Mouse (Mus musculus) spleen, postnatal 4 days (tissue): Measurements from ENCODE around the gene Dclk1.

Experiments used
- DNase-seq, 2 experiments: peaks; one replicate each; pipeline ENCODE4 v3.0.0; 2022; ENCODE audit warnings: low spot score in 2 of 2

Gene Dclk1

GRCm38 (mm10) chr3:55539811-55540293 is 297.7 kb downstream of the Dclk1 start:
- DNase-seq = no peak

- no peak for DNase-seq
Observed at GRCm38 (mm10) chr3:55540406-55541140, 298.4 kb downstream of the Dclk1 start.

GRCm38 (mm10) chr3:55541799-55542198 is 299.6 kb downstream of the Dclk1 start:
- no peak for DNase-seq

GRCm38 (mm10) chr3:55542310-55542709 is 300.1 kb downstream of the Dclk1 start:
- no peak for DNase-seq

- no peak for DNase-seq
Observed at GRCm38 (mm10) chr3:55542947-55543346, 300.8 kb downstream of the Dclk1 start.

- no peak for DNase-seq
Observed at GRCm38 (mm10) chr3:55543929-55544684, 301.9 kb downstream of the Dclk1 start.

- DNase-seq = no peak
Observed at GRCm38 (mm10) chr3:55545296-55545695, 303.1 kb downstream of the Dclk1 start.

GRCm38 (mm10) chr3:55545916-55546315 is 303.8 kb downstream of the Dclk1 start:
- no peak for DNase-seq

GRCm38 (mm10) chr3:55547106-55547505 is 304.9 kb downstream of the Dclk1 start:
- DNase-seq = no peak

GRCm38 (mm10) chr3:55549376-55549775 is 307.2 kb downstream of the Dclk1 start:
- no peak for DNase-seq

GRCm38 (mm10) chr3:55550962-55551361 is 308.8 kb downstream of the Dclk1 start:
- no peak for DNase-seq

GRCm38 (mm10) chr3:55551912-55552311 is 309.7 kb downstream of the Dclk1 start:
- no peak for DNase-seq

- no peak for DNase-seq
Observed at GRCm38 (mm10) chr3:55553031-55553430, 310.9 kb downstream of the Dclk1 start.

- no peak for DNase-seq
Observed at GRCm38 (mm10) chr3:55555848-55556247, 313.7 kb downstream of the Dclk1 start.

- no peak for DNase-seq
Observed at GRCm38 (mm10) chr3:55558570-55558969, 316.4 kb downstream of the Dclk1 start.

- no peak for DNase-seq
Observed at GRCm38 (mm10) chr3:55567476-55567875, 325.3 kb downstream of the Dclk1 start.

- DNase-seq = no peak
Observed at GRCm38 (mm10) chr3:55569539-55569938, 327.4 kb downstream of the Dclk1 start.

GRCm38 (mm10) chr3:55571034-55571433 is 328.9 kb downstream of the Dclk1 start:
- no peak for DNase-seq

- DNase-seq = no peak
Observed at GRCm38 (mm10) chr3:55571552-55572296, 329.6 kb downstream of the Dclk1 start.

- no peak for DNase-seq
Observed at GRCm38 (mm10) chr3:55572297-55572681, 330.1 kb downstream of the Dclk1 start.

GRCm38 (mm10) chr3:55574003-55574402 is 331.8 kb downstream of the Dclk1 start:
- DNase-seq = no peak

GRCm38 (mm10) chr3:55587434-55587971 is 345.3 kb downstream of the Dclk1 start:
- DNase-seq = no peak
